Mouse (Mus musculus) midbrain, embryonic 15.5 days (tissue): ENCODE data around the gene Katnal1. TPM values are rescaled to one million over a fixed set of nuclear protein-coding genes. Genes with fewer than 3 reads are reported as not detected.
A peak's percentile ranks its signal among the peaks of the same experiment; 100 is the strongest.

ENCODE experiments used
- ATAC-seq: fragments of 200-750 bp; cut with Nextera tagmentation; replicated peaks from 2 replicates; pipeline ENCODE4 v1.8.0; 2017; ENCODE audit warnings: moderate TSS enrichment
- H3K27ac ChIP-seq: fragments of 300-500 bp; sonication (generic); 2 replicates; pipeline ENCODE4 v1.5.1; 2015; ENCODE audit warnings: mild to moderate bottlenecking, inconsistent platforms
- H3K27me3 ChIP-seq: fragments of 300-500 bp; sonication (generic); replicated peaks from 2 replicates; pipeline ENCODE4 v1.6.1; 2015; ENCODE audit warnings: inconsistent platforms
- H3K36me3 ChIP-seq: fragments of 300-500 bp; sonication (generic); replicated peaks from 2 replicates; pipeline ENCODE4 v1.6.1; 2015; ENCODE audit warnings: inconsistent platforms
- H3K4me1 ChIP-seq: fragments of 300-500 bp; sonication (generic); 2 replicates; pipeline ENCODE4 v1.6.1; 2015; ENCODE audit warnings: inconsistent platforms
- H3K4me2 ChIP-seq: fragments of 300-500 bp; sonication (generic); 2 replicates; pipeline ENCODE4 v1.6.1; 2015; ENCODE audit warnings: inconsistent platforms, mild to moderate bottlenecking, moderate library complexity
- H3K4me3 ChIP-seq: fragments of 300-500 bp; sonication (generic); 2 replicates; pipeline ENCODE4 v1.5.1; 2015; ENCODE audit warnings: mild to moderate bottlenecking, inconsistent platforms
- H3K9ac ChIP-seq: fragments of 300-500 bp; sonication (generic); 2 replicates; pipeline ENCODE4 v1.6.1; 2015; ENCODE audit warnings: mild to moderate bottlenecking, inconsistent platforms
- H3K9me3 ChIP-seq: fragments of 300-500 bp; sonication (generic); 2 replicates; pipeline ENCODE4 v1.6.1; 2016; ENCODE audit warnings: inconsistent platforms
- WGBS: fragments of 180-500 bp; shearing (Covaris S2); methylation state at CpG from one replicate; pipeline ENCODE4 v1.1.7; 2015; ENCODE audit warnings: mixed read lengths; 5-methylcytosine and 5-hydroxymethylcytosine counted together
- polyA plus RNA-seq: library from polyadenylated mRNA; unstranded; fragments of >200 nt; fragmentation: Nextera tagmentation; extraction: Ambion mirVana; gene quantifications from 2 replicates; pipeline ENCODE4 v1.2.1, GENCODE M21; 2015

The Katnal1 gene
- polyA plus RNA-seq, 1 experiment from 2014 or later: 42.7 TPM

DNA sequence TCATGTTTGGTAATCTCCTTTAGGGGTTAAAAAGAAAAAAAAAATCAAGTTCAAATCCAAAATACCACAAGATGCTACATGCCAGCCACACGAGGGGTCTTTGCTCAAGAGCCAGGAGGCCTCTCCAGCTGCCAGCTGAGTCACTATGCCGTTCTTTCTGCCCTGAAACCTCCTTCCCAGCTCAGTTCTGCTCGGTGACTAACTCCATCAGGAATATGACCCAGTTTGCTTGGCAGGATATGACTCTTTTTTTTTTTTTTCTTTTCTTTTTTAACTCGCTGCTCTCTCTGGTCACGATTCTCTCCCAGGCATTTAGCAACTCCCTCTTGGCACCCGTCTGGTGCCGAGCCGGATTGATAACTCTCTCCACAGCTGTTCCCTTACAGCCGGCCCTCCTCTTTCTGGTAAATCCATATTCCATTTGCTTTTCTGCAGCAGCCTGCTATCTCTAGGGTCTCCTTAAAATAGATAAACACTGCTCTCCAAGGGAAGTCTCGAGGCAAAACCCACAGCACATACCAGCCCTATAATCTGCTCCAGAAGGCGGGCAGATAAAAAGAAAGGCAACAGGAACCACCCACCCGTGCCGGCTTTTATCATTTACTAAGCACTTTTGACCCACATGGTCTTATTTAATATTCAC, 36.7 kb upstream of the Katnal1 start:
- H3K36me3 ChIP-seq: no peaks in the 10 kb centered on the region
- no peak overlapping the region for H3K9ac ChIP-seq
- H3K4me2 ChIP-seq: 0 out of 2 replicates have a peak overlapping the region, but pooled peaks have one; percentile 4
- no peak overlapping the region for H3K4me3 ChIP-seq
- ATAC-seq: peak; percentile 47; the same call in 1 of the 2 replicates
- peak overlapping the region; percentile 59 for H3K27ac ChIP-seq
- no peaks in the 10 kb centered on the region for H3K9me3 ChIP-seq
- H3K27me3 ChIP-seq: no peaks in the 10 kb centered on the region
- peaks cover 18% of the 10 kb centered on the region for H3K4me1 ChIP-seq
- WGBS: 15% methylated on average over 13 of the region's 13 CpGs

- Histone ChIP-seq H3K9ac (no peak overlapping the region), H3K36me3 (no peaks in the 10 kb centered on the region), H3K4me3 (no peak overlapping the region), H3K27ac (peak overlapping the region; percentile 59; the same call in 1 of the 2 replicates), H3K9me3 (no peaks in the 10 kb centered on the region), H3K27me3 (no peaks in the 10 kb centered on the region), H3K4me2 (no peak overlapping the region), H3K4me1 (peaks cover 19% of the 10 kb centered on the region)
- WGBS: 82% methylated on average over 15 of the region's 15 CpGs
- no peak for ATAC-seq
Measured at GRCm38 (mm10) chr5:148965089-148965591, 36.0 kb upstream of the Katnal1 start.

GRCm38 (mm10) chr5:148964251-148964650, 35.1 kb upstream of the Katnal1 start:
- no peak overlapping the region for H3K27ac ChIP-seq
- no peak for ATAC-seq
- WGBS: 77% methylated on average over 1 of the region's 1 CpGs

DNA sequence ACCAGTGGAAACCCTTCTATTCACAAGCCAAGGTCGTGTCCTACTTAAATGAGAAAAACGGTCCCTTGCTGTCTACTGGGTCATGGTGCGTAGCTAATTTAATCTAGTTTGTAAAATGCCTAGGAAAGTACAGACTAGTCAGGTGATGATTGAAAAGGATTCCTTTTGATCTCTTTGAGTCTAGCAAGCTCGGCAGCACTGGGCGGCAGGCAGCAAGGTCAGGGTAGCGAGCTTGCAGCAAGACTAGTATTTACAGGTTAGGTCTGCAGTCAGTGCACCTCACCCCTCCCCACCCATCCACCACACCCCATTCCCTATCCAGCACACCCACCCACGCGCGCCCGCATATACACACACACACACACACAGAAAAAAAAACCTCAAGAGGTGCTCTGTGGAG, 31.1 kb upstream of the Katnal1 start:
- Histone ChIP-seq H3K27me3 (no peaks in the 10 kb centered on the region), H3K9me3 (no peaks in the 10 kb centered on the region), H3K9ac (no peak overlapping the region), H3K4me3 (no peak overlapping the region), H3K36me3 (no peaks in the 10 kb centered on the region), H3K4me1 (peaks cover 16% of the 10 kb centered on the region), H3K4me2 (peak overlapping the region; percentile 85), H3K27ac (no peak overlapping the region)
- ATAC-seq: 0 out of 2 replicates have a peak, but pooled peaks have one; percentile 24
- WGBS: 54% methylated on average over 10 of the region's 10 CpGs

More at GRCm38 (mm10) chr5:148964251-148964650, 35.1 kb upstream of the Katnal1 start:
- Histone ChIP-seq H3K27me3 (no peaks in the 10 kb centered on the region), H3K4me2 (no peak overlapping the region), H3K4me1 (peaks cover 28% of the 10 kb centered on the region), H3K4me3 (no peak overlapping the region), H3K9me3 (no peaks in the 10 kb centered on the region), H3K36me3 (no peaks in the 10 kb centered on the region), H3K9ac (no peak overlapping the region)

GRCm38 (mm10) chr5:148959068-148959990, 30.2 kb upstream of the Katnal1 start:
- H3K9ac ChIP-seq: peak overlapping the region; percentile 26
- no peaks in the 10 kb centered on the region for H3K9me3 ChIP-seq
- WGBS: 3% methylated on average over 39 of the region's 39 CpGs
- peak overlapping the region; percentile 41 for H3K4me3 ChIP-seq
- H3K4me1 ChIP-seq: peaks cover 15% of the 10 kb centered on the region
- H3K27me3 ChIP-seq: no peaks in the 10 kb centered on the region
- peak; percentile 75 for ATAC-seq
- no peak overlapping the region for H3K27ac ChIP-seq
- H3K4me2 ChIP-seq: peak overlapping the region; percentile 85
- no peaks in the 10 kb centered on the region for H3K36me3 ChIP-seq

DNA sequence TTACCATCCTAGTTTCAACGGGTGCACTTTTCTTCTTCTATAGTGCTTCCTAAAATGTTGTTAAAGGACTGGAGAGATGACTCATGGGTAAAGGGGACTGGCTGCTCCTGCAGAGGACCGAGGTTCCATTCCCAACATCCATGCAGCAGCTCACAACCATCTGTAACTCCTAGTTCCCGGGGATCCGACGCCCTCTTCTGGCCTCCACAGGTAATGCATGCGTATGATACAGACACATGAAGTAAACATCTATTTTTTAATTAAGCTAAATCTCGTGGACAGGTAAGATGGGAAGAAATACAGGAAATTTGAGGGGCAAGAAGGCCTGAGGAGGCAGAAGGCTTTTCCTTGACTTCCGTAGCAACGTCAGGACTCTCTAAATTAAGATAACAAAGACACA, 29.2 kb upstream of the Katnal1 start:
- H3K4me1 ChIP-seq: peaks cover 15% of the 10 kb centered on the region
- no peaks in the 10 kb centered on the region for H3K9me3 ChIP-seq
- no peak overlapping the region for H3K9ac ChIP-seq
- H3K4me3 ChIP-seq: no peak overlapping the region
- no peaks in the 10 kb centered on the region for H3K27me3 ChIP-seq
- no peak for ATAC-seq
- H3K36me3 ChIP-seq: no peaks in the 10 kb centered on the region
- 37% methylated on average over 9 of the region's 9 CpGs for WGBS
- no peak overlapping the region for H3K27ac ChIP-seq
- no peak overlapping the region for H3K4me2 ChIP-seq

GRCm38 (mm10) chr5:148956898-148957535, 27.9 kb upstream of the Katnal1 start:
- WGBS: 57% methylated on average over 9 of the region's 9 CpGs
- H3K4me2 ChIP-seq: no peak overlapping the region
- H3K9ac ChIP-seq: no peak overlapping the region
- no peak overlapping the region for H3K27ac ChIP-seq
- no peaks in the 10 kb centered on the region for H3K9me3 ChIP-seq
- no peaks in the 10 kb centered on the region for H3K36me3 ChIP-seq
- no peak for ATAC-seq
- H3K27me3 ChIP-seq: no peaks in the 10 kb centered on the region
- peaks cover 15% of the 10 kb centered on the region for H3K4me1 ChIP-seq
- H3K4me3 ChIP-seq: no peak overlapping the region

GRCm38 (mm10) chr5:148956091-148956490, 27.0 kb upstream of the Katnal1 start:
- Histone ChIP-seq H3K9me3 (no peaks in the 10 kb centered on the region), H3K4me3 (no peak overlapping the region), H3K27me3 (no peaks in the 10 kb centered on the region), H3K4me1 (peaks cover 15% of the 10 kb centered on the region), H3K36me3 (no peaks in the 10 kb centered on the region), H3K27ac (no peak overlapping the region), H3K9ac (no peak overlapping the region), H3K4me2 (no peak overlapping the region)
- 84% methylated on average over 9 of the region's 9 CpGs for WGBS
- no peak for ATAC-seq

- 91% methylated on average over 6 of the region's 6 CpGs for WGBS
- ATAC-seq: no peak
- Histone ChIP-seq H3K27me3 (no peaks in the 10 kb centered on the region), H3K4me2 (no peak overlapping the region), H3K27ac (no peak overlapping the region), H3K36me3 (no peaks in the 10 kb centered on the region), H3K4me3 (no peak overlapping the region), H3K4me1 (peaks cover 15% of the 10 kb centered on the region), H3K9ac (no peak overlapping the region), H3K9me3 (no peaks in the 10 kb centered on the region)
Measured at GRCm38 (mm10) chr5:148955575-148955974, 26.5 kb upstream of the Katnal1 start.

DNA sequence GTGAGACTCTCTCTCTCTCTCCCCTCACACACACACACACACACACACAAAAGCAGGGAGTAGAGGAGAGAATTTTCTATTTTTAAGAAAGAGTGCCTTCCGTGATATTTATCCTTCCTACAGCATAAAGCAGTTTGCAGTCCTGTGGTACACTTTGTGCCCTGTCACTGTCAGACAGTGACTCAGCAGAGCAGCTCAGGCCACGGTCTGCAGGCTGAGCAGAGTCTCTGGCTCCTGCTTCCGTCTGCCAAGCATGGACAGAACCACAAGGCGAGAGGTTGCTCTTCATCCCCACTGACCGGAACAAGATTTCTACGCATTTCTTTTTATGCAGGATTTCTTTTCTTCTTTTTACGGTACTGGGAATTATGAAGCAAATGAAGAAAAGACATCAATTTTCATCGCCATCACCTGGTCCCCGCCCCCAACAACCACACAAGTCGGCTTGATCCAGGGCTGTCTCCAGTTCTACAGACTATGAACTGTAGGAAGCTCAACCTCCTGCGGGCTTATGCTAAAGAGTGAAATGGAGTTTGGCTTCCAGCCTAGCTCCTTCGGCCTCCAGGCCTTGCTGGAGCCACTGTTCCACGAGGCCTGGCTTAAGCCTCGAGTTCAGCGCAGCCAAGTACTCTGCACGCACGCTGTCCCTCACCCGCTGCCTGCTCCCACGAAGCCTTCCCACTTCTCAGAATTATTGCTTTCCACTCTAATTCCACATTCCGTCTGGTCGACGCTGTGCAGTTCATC, 25.4 kb upstream of the Katnal1 start:
- Histone ChIP-seq H3K4me2 (no peak overlapping the region), H3K9ac (no peak overlapping the region), H3K4me3 (no peak overlapping the region), H3K36me3 (no peaks in the 10 kb centered on the region), H3K9me3 (no peaks in the 10 kb centered on the region), H3K27ac (no peak overlapping the region), H3K27me3 (no peaks in the 10 kb centered on the region), H3K4me1 (peaks cover 7% of the 10 kb centered on the region)
- 72% methylated on average over 22 of the region's 22 CpGs for WGBS
- ATAC-seq: no peak

- Histone ChIP-seq H3K4me3 (no peak overlapping the region), H3K4me1 (no peaks in the 10 kb centered on the region), H3K27ac (no peak overlapping the region), H3K9ac (no peak overlapping the region), H3K27me3 (no peaks in the 10 kb centered on the region), H3K36me3 (no peaks in the 10 kb centered on the region), H3K9me3 (no peaks in the 10 kb centered on the region), H3K4me2 (no peak overlapping the region)
- ATAC-seq: no peak
- 69% methylated on average over 5 of the region's 5 CpGs for WGBS
Measured at GRCm38 (mm10) chr5:148953098-148953497, 24.0 kb upstream of the Katnal1 start.
